Mouse (Mus musculus): ENCODE data around the gene Gm10229.
"Not testable (repeated sequence)": the region's sequence is repeated elsewhere in the genome, so short reads cannot be mapped to it uniquely, and the experiment has no call there.

Gene Gm10229

GRCm38 (mm10) chr16:89014984-89015383 is at the start of gene Gm10229:
Gene Gm10229, plus strand, starts transcription at chr16:89015284.
- not testable (repeated sequence) for DNase-seq (ENCODE audit: low read depth)

- DNase-seq (ENCODE audit: low read depth): no peak
These were observed 4.4 kb upstream of the Gm10229 start, which contains the start of gene Krtap22-2 for GRCm38 (mm10) chr16:89010659-89011058. Gene Krtap22-2, minus strand, starts transcription at chr16:89010759.

- no peak for DNase-seq (ENCODE audit: low read depth)
These were observed 1.1 kb upstream of the Gm10229 start for GRCm38 (mm10) chr16:89013973-89014372.

GRCm38 (mm10) chr16:89031399-89031798 is 16.3 kb downstream of the Gm10229 start, which contains the start of gene Krtap6-1:
Gene Krtap6-1, plus strand, starts transcription at chr16:89031699.
- not testable (repeated sequence) for DNase-seq (ENCODE audit: low read depth)

GRCm38 (mm10) chr16:89041372-89041771 is 26.3 kb downstream of the Gm10229 start, which contains the start of gene Gm10228:
Gene Gm10228, minus strand, starts transcription at chr16:89041472.
- not testable (repeated sequence) for DNase-seq (ENCODE audit: low read depth)

GRCm38 (mm10) chr16:89047783-89048182 is 32.7 kb downstream of the Gm10229 start, which contains the start of gene Krtap6-5:
Gene Krtap6-5, minus strand, starts transcription at chr16:89047883.
- no peak for DNase-seq (ENCODE audit: low read depth)

- DNase-seq (ENCODE audit: low read depth): not testable (repeated sequence)
These were observed 48.8 kb downstream of the Gm10229 start, which contains the start of gene 1110025L11Rik for GRCm38 (mm10) chr16:89063902-89064301. Gene 1110025L11Rik, minus strand, starts transcription at chr16:89064002.

Measured in 416B (cell line).